Mouse (Mus musculus) gastrocnemius, postnatal 36 days (tissue): ENCODE data around the gene Zdhhc11. TPM values are rescaled to one million over a fixed set of nuclear protein-coding genes. Genes with fewer than 3 reads are reported as not detected.
A peak's percentile ranks its signal among the peaks of the same experiment; 100 is the strongest.

Experiments used
- DNase-seq, 2 experiments: peaks; one replicate each; pipeline ENCODE4 v3.0.0; 2022
- intact Hi-C: fragments of 180-260 bp; cut with DNase I; formaldehyde crosslinking; loops from one replicate; pipeline ENCODE4 v1.15.1; 2025
- long read RNA-seq, 2 experiments: library from polyadenylated mRNA; stranded (forward); transcript quantifications; one replicate each; pipeline ENCODE4 v2.0.0; 2021
- total RNA-seq, 2 experiments: library from RNA; stranded (reverse); gene quantifications; 2 replicates each; pipeline ENCODE4 v1.2.3; 2021

Gene Zdhhc11
- total RNA-seq: not detected
- long read RNA-seq, experiment 1: 0 reads
- long read RNA-seq, experiment 2: 0 reads

DNA sequence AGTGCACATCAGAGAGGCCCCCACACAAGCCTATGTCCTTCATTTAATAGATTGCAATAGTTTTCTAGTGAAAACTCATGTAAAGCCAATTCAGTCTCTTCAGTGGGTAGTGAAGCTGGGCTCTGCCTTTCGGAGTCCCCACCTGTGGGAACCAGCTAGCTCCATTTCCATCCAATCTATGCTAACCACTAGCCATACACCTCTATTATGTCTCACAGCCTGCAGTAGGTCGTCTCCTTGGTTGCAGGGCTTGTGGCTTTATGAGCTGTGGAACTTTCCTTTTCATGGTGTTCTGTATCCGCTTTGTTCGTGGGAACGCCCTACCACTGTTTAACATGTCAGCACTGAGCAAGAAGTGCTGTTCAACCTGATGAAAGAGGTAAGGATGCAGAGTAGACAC, at the start of gene Zdhhc11:
TSS of gene Zdhhc11 (plus strand) at position 301 of the 400 bp plus-strand sequence.
- intact Hi-C loops: loop anchor here (10.0 kb wide), 1 partner anchor 341 kb away; no protein-coding TSS in a partner anchor
- no peak for DNase-seq

GRCm38 (mm10) chr13:73932201-73932600, 31.4 kb upstream of the Zdhhc11 start:
- no peak for DNase-seq
- intact Hi-C loops: no loop called here

- intact Hi-C loops: no loop called here
- no peak for DNase-seq
These were observed 26.7 kb upstream of the Zdhhc11 start for GRCm38 (mm10) chr13:73936938-73937320.

DNA sequence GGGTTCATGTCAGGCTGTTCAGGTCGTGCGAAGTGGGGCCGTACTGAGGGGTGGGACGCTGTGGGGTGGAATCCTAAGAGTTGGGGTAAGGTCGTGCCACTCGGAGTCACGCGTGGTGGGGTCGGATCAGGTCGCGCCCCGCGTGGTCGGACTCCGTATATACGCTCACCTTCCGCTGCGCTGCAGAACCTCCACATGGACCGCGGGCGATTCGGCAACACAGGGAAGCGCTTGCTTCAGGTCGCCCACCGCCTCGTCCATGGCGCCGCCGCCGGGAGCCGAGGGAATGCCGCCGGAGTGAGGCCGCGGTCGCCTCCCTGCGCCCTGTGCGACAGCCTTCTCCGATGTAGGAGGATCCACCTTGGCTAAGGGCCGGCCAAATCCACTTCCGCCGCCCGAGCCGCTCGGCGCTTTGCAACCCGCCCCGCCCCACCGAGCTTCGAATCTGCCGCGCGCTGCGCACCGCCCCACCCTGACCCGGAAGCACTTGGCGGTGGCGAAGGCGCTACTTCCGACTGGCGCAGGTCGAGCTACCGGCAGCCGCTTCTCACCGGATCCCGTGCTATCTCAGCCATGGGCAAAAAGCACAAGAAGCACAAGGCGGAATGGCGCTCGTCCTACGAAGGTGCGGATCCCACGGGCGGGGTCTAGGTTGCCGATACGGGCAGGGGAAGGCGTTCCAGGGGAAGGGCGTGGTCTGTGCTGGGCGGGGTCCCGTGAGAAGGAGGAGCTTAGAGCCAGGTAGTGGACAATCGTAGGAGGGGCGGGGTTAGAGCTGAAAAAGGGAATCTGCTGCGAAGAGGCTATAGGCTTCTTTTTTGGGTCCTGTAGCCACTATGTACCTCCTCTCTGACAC, 26.1 kb upstream of the Zdhhc11 start, which contains the start of the genes Trip13 and Brd9:
TSS of gene Trip13 (minus strand) at position 464 of the 856 bp plus-strand sequence.
TSS of gene Brd9 (plus strand) at position 491 of the 856 bp plus-strand sequence.
- peak; percentile 88 to 90 for DNase-seq
- intact Hi-C loops: no loop called here

DNA sequence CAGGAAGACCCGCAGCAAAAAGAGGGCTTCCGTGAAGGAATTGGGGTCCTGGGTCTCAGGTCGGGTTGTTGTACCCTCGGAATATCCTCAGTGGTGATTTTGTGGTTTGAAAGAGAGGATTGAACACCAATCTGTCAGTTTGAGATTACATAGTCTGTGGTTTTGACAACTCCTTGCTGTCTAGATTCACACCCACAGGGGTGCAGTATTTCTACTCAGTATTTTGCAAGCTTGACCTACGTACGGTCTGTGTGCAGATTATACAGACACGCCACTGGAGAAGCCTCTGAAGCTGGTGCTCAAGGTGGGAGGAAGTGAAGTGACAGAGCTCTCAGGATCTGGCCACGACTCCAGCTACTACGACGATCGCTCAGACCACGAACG, 25.5 kb upstream of the Zdhhc11 start:
- intact Hi-C loops: no loop called here
- DNase-seq: no peak

- intact Hi-C loops: no loop called here
- no peak for DNase-seq
These were observed 24.6 kb upstream of the Zdhhc11 start for GRCm38 (mm10) chr13:73939101-73939500.

- DNase-seq: no peak
- intact Hi-C loops: loop anchor here (1.0 kb wide), 1 partner anchor 20 kb away; no protein-coding TSS in a partner anchor
These were observed 19.0 kb upstream of the Zdhhc11 start for GRCm38 (mm10) chr13:73944606-73945005.

- DNase-seq: no peak
- intact Hi-C loops: no loop called here
These were observed 10.0 kb upstream of the Zdhhc11 start for GRCm38 (mm10) chr13:73953551-73954130.

DNA sequence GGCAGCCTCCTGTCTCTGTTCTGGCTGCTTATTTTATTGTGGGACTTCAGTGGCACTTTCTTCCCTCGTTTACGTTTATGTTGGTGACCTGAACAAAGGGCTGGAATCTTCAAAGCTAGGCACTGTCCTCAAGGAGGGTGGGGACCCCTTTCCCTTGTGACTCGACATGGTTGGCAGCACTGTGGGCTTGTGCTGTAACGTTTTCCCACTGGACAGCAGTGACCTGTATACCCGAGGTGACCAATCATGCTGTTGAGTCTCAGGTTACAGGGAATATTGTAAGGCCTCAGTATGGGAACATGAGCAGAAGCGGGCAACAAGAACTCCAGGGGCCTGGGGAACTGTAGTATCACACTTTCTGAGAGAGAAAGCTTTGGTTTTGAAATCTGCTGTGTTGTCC, 9.0 kb upstream of the Zdhhc11 start:
- DNase-seq: no peak
- intact Hi-C loops: no loop called here

DNA sequence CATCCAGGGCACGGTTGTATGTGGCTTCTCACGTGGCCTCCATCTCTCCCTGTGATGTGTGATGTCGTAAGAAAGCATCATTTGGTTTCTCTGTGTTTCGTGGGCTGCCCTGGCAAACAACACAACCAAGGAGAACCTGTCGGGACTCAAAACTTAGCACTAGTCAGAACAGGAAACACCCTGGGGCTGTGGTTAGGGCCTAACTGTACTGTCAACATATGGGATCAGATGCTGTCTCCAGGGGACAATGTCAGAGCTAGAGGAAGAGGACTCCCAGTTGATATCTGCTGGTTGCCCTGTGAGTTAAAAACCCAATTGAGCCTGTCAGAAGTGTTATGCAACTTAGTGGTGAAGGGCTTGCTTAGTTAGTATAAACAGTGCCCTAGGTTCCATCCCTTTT, 8.1 kb upstream of the Zdhhc11 start:
- intact Hi-C loops: no loop called here

GRCm38 (mm10) chr13:73960117-73960652, 3.5 kb upstream of the Zdhhc11 start:
- intact Hi-C loops: loop anchor here (10.0 kb wide), 1 partner anchor 345 kb away; no protein-coding TSS in a partner anchor
- no peak for DNase-seq

More for the DNA sequence above, 8.1 kb upstream of the Zdhhc11 start:
- no peak for DNase-seq

DNA sequence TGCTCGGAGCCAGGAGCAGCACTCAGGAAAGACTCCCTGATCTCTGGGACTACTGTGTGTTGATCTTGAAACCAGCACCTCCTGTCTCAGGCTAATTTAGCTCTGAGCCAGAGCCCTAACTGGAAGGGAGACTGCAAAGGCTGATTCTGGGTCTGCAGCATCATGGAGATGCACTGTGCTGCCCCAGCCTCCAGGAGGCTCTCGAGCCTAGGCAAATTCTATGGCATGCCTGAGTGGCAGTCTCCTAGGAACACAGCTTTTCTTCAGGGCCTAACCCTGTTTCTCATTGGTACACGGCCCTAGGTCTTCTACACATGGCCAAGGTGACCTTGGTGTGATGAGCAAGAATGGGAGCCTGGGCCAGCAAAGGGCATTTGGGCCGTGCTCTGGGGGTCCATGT, 2.5 kb upstream of the Zdhhc11 start:
- intact Hi-C loops: loop anchor here (10.0 kb wide), 1 partner anchor 344 kb away; no protein-coding TSS in a partner anchor
- no peak for DNase-seq

- intact Hi-C loops: loop anchor here (1.0 kb wide), 1 partner anchor 56 kb away; no protein-coding TSS in a partner anchor
- peak; percentile 57 to 58 for DNase-seq
These were observed 7.1 kb downstream of the Zdhhc11 start for GRCm38 (mm10) chr13:73970545-73971448.

GRCm38 (mm10) chr13:73974523-73974922, 10.9 kb downstream of the Zdhhc11 start:
- no peak for DNase-seq
- intact Hi-C loops: no loop called here

DNA sequence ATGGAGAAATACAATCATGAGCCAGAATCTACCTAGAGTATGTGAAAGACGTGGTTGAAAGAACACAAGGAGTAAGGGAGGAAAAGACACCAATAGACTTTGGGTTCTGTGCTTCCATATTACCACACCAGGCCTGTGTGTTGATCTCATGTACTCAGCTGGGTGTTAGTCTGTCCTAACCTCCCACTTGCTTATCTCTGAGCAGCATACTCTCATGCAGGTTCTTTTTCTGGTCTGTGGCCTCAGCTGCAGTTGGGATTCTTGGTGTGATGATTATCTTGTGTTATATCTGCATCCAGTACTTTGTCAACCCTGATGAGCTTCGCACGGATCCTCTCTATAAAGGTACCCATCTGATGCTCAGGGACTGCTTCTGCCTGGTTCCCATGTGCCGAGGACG, 13.3 kb downstream of the Zdhhc11 start:
- no peak for DNase-seq
- intact Hi-C loops: no loop called here

- no peak for DNase-seq
- intact Hi-C loops: no loop called here
These were observed 26.7 kb downstream of the Zdhhc11 start for GRCm38 (mm10) chr13:73990325-73990724.

DNA sequence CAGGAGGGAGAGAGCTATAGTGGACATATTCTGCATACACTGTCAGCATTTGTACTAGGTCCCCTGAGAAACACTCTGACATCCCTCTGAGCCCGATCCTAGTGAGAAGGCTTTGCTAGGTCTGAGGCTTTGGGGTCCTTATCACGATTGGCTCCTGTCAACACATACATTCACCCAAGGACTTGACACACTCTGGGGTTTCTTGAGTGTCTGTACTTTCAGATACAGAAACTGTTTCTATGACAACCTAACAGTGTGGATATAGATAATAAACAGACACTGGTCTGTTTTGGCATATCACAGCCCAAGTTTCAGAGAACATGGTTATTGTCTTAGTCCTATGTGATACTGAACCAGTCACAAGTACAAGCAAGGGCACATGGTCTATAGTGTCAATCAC, 27.1 kb downstream of the Zdhhc11 start:
- intact Hi-C loops: no loop called here
- DNase-seq: no peak

GRCm38 (mm10) chr13:73991267-73991666, 27.6 kb downstream of the Zdhhc11 start:
- no peak for DNase-seq
- intact Hi-C loops: no loop called here

DNA sequence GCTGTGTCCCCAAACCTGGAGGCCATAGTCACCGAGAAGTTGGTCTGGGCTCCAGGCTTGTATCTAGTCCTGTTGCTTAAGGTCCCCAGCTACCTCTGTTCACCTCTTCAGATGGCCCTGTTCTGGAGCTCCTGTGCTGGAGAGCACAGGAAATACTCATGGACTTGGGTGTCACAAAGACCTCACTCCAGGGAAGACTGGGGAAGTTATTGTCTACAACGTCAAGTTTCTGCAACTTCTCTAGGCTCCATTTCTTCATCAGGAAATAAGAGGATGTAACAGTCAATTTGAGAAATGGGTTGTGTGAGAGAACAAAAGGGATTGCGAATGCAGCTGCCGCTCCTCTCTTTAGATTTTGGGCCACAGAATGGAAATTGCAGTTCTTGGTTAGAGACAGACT, 32.8 kb downstream of the Zdhhc11 start:
- intact Hi-C loops: no loop called here
- no peak for DNase-seq

DNA sequence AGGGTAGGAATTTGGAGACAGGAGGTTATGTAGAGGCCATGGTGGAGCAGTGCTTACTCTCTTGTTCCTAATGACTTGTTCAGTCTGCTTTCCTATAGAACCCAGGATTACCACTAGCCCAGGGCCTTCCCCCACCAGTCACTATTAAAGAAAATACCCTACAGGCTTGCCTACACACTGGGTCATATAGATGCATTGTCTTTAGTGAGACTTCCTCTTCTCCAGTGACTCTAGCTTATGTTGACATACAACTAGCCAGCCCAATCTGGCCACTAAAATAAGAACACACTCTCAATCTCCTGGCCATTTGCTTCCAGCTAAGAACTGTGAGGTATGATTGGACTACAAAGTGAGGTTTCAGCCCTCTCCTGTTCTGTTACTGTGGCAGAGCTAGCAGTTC, 36.9 kb downstream of the Zdhhc11 start:
- intact Hi-C loops: no loop called here
- DNase-seq: no peak
